Mouse (Mus musculus): ENCODE measurements around the gene Nop2. TPM values are rescaled to one million over a fixed set of nuclear protein-coding genes. Genes with fewer than 3 reads are reported as not detected.

Nop2 gene
- total RNA-seq (2014; fragmentation: Nextera tagmentation): 65.6 and 82.8 TPM in 2 replicates
- 79.2 and 82.4 TPM in 2 replicates for total RNA-seq (2017)

DNA sequence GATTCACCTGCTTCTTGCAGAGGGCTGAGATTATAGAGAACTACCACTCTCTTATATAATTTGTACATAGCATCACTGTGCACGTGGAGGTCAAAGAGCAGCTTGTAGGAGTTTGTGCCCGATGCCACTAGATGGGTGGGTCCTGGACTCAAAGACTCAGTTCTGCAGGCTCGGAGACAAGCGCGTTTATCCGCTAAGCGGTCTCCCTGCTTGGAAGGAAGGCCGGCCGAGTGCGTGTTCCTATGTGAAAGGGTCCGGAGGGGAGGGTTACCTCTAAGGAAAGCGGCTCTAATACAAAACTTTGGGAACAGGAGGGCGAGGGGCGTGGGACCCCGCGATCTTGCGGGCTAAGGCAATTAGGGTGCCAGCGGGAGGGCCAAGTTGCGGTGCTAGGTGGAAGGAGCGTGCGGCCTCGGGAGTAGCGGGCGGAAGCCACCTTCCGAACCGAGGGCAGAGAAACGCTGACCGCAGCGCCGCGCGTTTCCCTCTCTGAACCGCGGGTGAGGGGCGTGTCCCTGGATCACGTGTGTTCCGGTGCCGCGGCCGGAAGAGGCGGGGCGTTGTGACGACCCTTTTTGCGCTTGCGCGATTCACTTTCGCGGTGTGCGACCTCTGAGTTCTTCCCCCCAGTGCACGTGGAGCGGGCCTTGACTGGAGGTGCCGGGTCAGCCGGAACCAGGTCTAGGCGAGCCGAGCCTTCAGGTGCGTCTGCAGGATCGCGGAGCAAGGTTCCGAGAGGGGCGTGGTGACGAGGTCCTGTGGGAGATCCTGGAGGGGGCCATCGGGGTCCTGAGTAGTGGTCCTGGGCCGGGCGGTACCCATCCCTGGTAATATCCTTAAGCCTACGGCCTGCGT is at the start of gene Nop2:
Gene Nop2 (plus strand): TSS at position 608 of the 855 bp plus-strand sequence.
- peak; percentile 91 for ATAC-seq (replicated peaks; ENCODE audit: poor library complexity, severe bottlenecking)

DNA sequence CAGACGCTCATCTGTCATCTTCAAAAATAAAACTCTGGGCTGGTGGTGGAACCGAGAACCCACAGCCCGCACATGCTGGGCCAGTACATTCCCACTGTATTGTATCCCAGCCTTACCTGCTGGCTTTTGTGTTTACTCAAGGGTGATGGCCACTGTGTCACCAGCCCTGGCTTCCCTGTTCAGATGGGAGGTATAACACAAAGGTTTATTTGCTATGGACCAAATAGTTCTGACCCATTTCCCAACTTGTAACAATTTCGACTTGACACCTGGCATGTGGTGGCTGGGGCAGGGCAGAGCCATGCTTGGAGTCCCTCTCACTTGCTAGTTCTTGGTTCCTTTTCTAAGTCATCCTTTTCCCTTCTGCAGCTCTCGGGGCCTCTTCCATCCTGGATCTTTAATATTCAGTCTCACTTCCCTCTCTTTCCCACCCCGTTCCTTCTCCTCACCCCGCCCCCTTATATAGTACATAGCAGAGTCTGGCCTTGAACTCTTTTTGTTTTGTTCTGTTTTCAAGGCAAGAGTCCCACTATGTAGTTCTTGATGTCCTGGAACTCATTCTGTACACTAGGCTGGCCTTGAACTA is 48.8 kb upstream of the Nop2 start:
- ATAC-seq (replicated peaks; ENCODE audit: poor library complexity, severe bottlenecking): peak; percentile 70

DNA sequence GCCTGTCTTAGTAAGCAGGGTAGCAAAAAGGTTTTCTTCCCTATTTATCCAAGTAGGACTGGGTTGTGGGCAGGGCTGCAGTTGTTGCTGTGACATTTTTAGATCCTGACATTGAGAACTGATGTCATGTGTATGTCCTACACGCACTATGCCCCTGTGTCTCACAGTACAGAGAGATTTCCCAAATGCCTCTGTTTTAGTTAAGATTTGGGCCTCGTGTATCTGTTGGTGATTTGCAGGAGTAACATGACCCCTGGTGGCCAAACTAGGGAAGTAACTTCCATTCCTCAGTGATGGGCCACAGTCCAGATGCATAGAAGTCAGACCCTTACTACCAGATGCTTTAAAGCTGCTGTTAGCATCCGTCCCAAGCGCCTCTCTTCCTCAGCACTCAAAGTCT is 47.3 kb upstream of the Nop2 start:
- peak; percentile 35 for ATAC-seq (replicated peaks; ENCODE audit: poor library complexity, severe bottlenecking)

DNA sequence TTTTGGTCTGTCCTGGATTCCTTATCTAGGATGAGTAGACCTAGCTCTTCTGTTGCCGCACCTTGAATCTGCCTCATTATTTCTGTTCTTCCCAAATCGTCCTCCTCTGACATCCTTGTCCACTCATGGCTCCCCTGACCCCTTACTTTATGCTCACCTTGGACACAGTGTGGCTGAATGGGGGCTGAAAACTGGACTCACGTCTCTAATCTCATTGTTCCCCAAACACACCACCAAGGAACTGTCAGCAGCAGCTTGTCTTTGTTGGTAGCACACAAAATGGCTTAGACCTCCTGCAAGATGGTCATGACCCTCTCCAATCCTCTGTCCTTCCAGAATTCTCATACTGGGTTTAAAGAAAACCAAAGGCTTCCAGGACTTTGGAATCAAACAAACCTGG is 43.8 kb upstream of the Nop2 start:
- no peak for ATAC-seq (replicated peaks; ENCODE audit: poor library complexity, severe bottlenecking)

DNA sequence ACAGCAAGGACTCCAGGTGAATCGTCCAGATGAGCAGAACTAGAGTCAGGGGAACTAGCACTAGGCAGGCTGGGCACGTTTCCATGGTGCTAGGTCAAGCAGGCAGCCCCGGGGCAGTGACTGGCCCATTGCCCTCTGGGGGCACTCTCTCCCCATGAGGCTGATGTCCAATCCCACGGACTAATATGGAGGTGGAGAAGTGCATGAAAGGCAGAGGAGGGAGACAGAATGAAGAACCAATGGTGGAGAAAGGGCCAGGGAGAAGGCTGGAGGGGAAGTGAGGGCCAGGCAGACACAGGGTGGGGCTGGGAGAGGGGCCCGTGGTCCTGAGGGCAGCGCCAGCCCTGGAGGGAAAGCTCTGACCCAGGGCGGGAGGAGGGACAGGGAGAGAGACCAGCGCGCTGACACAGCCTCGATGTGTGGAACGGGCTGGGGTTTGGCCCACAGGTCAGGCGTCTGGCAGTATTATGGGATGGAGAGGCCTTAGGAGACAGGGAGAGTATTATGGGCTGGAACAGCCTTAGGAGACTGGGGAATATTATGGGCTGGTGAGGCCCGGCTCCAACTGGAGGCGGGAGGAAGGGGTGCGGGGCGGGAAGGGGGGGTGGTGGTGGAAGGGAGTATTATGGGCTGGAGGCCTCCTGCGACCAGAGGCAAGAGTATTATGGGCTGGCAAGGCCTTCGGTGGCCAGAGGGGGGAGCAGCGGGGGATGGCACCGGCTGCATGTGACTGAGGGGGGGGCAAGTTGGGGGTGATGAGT is 43.0 kb upstream of the Nop2 start:
- ATAC-seq (replicated peaks; ENCODE audit: poor library complexity, severe bottlenecking): peak; percentile 74

DNA sequence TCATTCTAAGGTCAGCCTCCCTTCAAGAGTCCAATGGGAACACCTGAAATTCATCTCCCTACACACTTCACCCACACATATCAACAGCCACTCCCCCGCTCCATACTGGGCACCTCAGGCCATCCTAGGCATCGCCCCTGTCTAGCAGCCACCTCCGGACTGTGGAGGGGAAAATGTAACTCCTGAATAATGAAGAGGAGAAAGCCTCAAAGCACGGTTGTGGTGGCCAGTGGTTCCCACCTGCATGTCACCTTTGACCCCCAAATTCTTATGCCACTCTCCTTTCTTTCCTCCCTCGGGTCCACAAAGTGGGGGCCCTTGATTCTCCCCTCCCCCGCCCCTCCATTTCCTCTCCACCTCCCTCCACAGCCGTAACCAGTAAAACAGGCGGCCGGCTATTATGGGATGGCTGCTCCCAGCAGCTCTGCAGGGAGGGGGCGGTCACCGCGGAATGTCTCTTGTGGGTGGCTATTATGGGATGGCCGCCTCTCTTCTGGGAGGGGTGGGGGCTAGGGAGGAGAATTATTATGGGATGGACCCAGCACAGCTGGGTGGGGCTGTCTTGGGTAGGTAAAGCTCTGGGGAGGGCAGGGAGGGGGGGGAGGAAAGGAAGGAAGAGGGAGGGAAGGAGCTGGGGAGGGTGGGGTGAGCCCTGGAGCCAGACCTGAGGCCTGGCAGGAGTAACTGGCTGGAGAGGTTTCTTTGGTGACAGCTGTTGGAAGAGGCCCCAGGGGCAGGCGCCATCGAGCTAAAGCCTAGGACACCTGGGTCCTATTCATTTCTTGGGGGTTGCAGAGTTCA is 42.0 kb upstream of the Nop2 start:
- ATAC-seq (replicated peaks; ENCODE audit: poor library complexity, severe bottlenecking): peak; percentile 38

DNA sequence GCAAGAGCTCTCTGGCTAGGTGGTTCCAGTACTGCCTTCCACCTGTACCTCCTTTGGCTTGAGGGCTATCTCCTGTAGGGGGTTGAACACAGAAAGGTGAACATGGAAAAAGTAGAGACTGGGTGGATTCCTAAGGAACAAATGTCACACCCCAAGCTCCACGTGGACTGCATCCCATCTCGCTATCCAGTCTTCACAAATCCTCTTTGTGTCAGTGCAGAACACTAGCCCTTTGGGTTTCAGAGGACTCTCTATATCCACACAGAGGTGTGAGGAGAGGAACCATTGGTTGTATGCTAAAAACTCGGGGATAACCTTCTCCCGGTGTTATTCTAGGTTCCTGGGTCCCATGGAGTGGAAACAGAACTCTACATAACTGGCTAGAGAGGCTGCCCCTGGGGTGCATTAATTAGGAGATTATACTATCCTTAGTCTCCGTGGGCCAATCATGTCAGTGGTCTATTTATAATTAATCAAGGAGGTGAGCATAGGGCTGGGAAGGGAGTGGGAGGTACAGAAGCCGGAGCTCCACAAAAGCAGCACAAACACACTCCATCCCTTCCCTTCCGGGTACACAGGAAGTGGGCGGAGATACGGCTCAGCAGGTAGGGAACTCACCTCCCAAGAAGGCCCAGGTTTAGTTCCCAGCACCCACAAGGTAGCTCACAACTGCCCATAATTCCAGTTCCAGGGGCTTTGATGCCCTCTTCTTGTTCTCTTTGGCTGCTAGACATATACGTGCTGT is 41.2 kb upstream of the Nop2 start:
- no peak for ATAC-seq (replicated peaks; ENCODE audit: poor library complexity, severe bottlenecking)

DNA sequence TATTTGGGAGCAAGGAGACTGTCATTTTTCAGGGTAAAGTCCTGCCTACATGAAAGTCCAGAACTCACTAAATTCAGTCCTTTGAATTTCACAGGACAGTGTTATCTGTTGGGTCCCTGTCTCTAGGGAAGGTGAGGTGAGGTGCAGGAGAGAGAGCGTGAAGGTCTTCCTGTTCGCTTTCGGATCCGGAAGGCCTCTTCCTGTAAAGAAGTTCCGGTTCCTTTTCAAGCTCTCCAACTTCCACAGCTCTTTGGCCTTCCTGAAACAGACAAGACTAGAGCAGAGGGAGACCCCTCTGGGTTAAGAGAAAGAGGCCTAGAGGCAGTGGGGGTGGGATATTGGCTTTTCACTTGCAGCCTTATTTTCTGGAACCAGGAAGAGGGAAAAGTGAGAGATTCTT is 39.3 kb upstream of the Nop2 start:
- no peak for ATAC-seq (replicated peaks; ENCODE audit: poor library complexity, severe bottlenecking)

DNA sequence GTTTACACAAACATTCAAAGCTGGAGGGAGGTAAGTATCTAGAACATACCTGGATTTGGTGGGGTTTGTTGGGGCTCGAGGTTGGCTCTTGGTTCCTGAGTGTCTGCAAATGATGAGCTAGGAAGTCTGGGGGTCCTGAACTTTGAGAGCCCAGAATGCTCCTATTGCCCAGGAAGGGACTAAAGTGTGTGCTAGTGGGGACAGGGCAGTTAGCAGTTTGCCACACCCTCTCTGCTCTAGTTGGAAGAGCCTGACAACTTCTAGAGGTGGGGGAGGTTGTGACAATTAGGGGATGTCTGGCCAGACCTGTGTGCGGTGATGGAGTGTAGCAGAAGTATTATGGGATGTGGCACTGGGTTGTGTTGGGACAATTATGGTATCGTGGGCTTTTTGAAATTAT is 36.9 kb upstream of the Nop2 start:
- ATAC-seq (replicated peaks; ENCODE audit: poor library complexity, severe bottlenecking): no peak

DNA sequence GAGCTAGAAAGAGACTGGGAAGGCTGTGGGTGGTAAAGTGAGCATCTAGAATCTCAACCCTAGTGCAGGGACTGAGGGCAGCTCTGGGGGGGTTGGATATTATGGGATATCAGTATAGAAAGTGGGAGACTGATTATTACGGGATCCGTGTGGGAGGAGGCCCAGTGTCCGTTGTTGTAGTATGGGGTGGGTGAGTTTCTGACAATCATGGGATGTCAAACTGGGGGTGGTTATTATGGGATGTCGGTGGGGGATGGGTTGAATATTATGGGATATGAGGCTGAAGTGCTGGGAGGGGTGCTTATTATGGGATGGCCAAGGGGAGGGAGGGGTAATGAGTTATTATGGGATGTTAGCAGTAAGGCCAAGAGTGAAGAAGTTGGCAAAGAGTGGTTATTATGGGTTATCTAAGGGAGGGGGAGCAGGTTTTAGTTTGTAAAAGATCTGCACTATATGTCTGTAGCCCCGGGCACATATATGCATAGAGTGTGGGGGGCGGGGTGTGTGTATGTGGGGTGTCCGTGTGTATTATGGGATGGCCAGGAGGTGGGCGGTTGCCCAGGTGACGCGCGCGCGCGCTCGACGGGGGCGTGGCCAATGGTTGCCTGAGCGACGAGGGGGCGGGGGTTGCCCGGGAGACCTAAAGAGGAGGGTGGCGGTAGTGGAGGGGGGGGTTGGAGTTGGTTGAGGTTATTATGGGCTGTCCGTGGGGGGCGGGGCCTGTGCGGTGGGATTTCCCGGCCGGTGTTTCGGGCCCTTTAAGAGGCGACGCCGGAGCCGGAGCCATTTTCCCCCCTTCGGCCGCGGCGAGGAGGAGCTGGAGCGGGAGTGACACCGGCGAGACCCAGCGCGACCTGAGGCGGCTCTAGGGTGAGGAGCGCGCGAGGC is 36.1 kb upstream of the Nop2 start, which contains the start of gene Chd4:
Gene Chd4 (plus strand): TSS at position 591 of the 888 bp plus-strand sequence.
- ATAC-seq (replicated peaks; ENCODE audit: poor library complexity, severe bottlenecking): peak; percentile 58

DNA sequence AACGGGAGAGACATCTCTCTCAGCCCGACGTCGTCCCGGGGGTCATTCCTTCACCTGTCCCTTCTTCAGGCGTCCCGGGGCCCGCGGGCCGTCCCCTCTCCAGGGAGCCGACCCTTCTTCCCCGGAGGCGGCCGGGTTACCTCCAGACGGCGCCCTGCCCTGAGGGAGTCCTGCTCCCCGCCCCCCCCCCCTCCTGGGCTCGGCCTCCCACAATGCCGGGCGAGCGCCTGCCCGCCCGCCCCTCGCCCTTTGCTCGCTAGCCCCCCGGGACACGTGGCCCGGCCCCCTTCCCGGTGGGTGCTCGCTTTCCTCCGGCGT is 35.5 kb upstream of the Nop2 start:
- ATAC-seq (replicated peaks; ENCODE audit: poor library complexity, severe bottlenecking): no peak

DNA sequence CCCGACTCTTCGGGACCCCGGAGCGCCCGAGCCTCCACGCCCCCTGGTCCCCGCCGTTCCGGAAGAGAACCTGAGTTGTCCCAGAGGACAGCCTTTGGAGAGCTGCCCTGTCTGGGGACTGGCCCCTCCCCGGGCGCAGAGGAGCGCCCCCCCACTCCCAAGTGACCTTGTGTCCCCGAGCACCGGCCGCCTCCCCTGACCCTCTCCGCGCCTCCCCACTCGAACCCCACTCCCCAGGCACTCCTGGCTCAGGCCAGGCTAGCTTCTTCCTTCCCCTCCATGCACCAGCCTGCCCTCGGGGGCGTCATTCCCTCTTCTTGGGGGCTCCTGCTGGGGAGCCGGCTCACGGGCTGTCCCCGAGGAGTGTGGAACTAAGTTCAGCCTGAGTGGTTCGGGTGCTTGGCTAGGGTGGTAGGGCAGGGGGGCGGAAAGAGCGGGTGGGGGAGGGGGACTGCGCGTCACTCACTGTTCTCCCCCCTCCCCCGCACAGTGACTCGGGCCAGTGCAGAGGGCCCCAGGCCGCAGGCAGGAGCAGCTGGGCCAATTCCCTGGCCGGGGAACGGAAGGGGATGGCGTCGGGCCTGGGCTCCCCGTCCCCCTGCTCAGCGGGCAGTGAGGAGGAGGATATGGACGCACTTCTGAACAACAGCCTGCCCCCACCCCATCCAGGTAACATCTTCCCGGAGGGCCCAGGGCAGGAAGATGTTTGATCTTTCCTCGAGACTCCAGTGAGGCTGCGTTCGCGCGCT is 34.9 kb upstream of the Nop2 start:
- ATAC-seq (replicated peaks; ENCODE audit: poor library complexity, severe bottlenecking): peak; percentile 25

DNA sequence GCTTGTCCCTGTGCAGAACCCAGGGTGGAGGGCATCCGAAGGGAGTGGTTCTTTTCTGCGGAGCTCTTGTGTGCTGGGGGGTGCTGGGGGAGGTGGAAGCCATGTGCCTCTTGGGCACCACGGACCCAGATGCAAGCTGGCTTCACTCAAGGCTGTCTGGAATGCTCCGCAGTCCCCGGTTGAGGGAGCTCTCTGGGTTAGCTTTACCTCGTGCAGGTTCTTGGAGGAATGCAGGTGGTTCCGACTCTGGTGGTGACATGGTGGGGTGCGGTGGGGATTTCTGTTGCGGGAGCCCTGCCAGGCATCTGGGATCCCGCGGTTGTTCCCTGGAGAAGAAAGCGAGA is 34.4 kb upstream of the Nop2 start:
- ATAC-seq (replicated peaks; ENCODE audit: poor library complexity, severe bottlenecking): no peak

DNA sequence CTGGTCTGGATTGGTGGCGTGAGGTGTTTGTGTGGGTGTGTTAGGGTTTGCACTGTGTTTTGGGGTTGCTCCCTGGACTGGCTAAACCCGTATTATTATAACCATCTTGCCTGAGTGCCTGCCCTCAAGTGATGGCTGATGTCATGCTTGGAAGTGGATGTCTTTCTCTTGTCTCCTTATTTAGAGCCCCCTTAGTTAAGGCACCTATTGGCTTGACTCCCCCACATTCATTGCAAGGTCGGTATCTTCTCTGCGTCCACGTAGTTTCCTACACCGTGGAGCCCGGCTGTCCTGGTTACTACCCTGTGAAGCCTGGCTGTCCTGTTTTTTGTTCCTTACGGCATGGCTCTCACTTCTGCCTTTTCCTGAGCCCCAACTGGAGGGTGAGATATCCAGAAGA is 33.8 kb upstream of the Nop2 start:
- ATAC-seq (replicated peaks; ENCODE audit: poor library complexity, severe bottlenecking): no peak

DNA sequence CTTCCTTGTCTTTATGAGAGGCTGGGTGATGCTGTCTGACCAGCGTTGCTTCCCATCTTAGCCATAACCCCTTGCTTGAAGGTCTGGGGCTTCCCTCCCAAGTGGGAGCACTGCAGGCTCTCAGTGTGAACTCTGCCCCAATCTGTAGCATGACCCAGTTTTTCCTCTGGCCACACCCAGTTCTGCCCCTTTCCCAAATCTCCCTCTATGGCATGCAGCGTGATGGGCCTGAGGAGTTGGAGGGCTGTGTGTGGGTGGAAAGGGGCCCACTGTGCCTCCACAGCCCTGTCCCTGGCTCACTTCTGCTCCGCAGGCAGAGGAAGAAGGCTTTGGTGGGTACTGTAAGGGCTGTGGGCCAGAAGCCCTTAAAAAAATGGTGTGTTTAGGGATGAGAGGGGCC is 33.2 kb upstream of the Nop2 start:
- ATAC-seq (replicated peaks; ENCODE audit: poor library complexity, severe bottlenecking): no peak

DNA sequence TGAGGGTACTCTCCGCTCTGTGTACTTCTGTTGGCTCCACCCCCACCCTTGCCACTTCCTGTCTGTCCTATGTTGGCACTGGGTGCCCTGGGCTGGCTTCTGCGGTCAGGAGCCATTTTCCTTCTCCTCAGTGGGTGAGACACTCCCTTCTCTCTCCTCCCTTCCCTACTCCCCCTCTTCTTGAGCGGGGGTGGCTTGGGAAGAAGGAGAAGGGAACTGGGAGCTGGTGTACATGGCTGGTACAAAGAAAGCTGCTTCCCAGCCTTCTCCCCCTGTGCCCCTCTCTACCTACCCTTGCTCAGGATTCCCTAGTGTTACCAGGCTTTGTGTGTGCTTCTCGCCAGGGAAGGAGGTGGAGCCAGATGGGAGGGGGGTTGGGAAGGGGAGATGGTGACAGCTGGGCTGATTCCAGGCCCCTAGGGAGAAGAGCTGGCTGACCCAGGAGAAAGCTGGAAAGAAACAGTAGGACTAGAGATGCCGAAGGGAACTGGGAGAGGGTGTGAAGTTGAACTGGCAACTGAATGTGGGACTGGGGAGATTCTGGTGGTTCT is 32.2 kb upstream of the Nop2 start:
- peak; percentile 48 for ATAC-seq (replicated peaks; ENCODE audit: poor library complexity, severe bottlenecking)

DNA sequence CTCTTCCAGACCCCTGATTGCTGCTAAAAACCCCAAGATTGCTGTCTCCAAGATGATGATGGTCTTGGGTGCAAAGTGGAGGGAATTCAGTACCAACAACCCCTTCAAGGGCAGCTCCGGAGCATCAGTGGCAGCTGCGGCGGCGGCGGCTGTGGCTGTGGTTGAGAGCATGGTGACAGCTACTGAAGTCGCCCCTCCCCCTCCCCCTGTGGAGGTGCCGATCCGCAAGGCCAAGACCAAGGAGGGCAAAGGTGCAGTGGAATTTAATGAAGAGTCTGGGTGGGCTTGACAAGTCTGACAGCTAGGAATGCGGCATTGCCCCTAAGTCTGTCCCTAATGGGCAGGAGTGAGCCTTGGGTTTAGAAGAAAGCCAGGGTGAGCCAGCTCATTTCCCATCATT is 30.3 kb upstream of the Nop2 start:
- ATAC-seq (replicated peaks; ENCODE audit: poor library complexity, severe bottlenecking): no peak

DNA sequence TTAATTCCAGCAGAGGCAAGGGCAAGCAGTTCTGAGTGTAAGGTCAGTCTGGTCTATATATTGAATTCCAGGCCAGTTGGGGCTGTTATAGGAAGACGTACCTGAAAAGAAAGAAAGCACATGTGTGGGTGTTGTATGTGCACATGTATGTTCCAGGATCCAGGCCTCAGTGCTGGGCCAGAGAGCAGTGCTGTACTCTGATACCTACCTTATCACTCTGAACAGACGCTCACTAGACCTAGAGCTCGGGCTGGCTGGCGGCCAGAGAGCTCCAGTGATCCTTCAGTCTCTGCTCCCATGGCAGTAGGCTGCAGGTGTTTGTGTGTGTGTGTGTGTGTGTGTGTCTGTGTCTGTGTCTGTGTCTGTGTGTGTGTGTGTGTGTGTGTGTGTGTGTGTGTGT is 27.5 kb upstream of the Nop2 start:
- ATAC-seq (replicated peaks; ENCODE audit: poor library complexity, severe bottlenecking): no peak

Measured in granulocyte monocyte progenitor cell, adult 5-6 weeks (primary cell).